Mouse (Mus musculus): Measurements from ENCODE around the gene Slc16a4. TPM values are rescaled to one million over a fixed set of nuclear protein-coding genes. Genes with fewer than 3 reads are reported as not detected.

Gene Slc16a4
- polyA plus RNA-seq, 1 experiment from 2014 or later, result 2.6 TPM

GRCm38 (mm10) chr3:107332127-107332959, 41.3 kb downstream of the Slc16a4 start:
- in situ Hi-C loops (cut with MboI; ENCODE audit: low pct_unique_long_range_greater_than_20kb), result no loop called here
- ATAC-seq, result no peak
- ChIA-PET POLR2A (interaction anchor here (0.9 to 2.3 kb wide), 4 partner anchors 8 to 53 kb away, joined by 3 to 8 read pairs (median 4); partner anchors contain the start of gene Lamtor5), CTCF (interaction anchor here (0.9 to 1.6 kb wide), 3 partner anchors 9 to 22 kb away, joined by 3 to 4 read pairs (median 4); no protein-coding TSS in a partner anchor)
- no peak for TF ChIP-seq CTCF (IDR thresholded peaks at IDR 0.05)
- no peak for DNase-seq (ENCODE audit: low read depth, low spot score)
- H3K27me3 ChIP-seq, result no peaks in the 10 kb centered on the region

- no peak for TF ChIP-seq CTCF (IDR thresholded peaks at IDR 0.05)
- POLR2A ChIA-PET, result interaction anchor here (0.9 to 2.3 kb wide), 3 partner anchors 9 to 54 kb away, joined by 4 to 8 read pairs (median 5); partner anchors contain the start of gene Lamtor5
- CTCF ChIA-PET, result interaction anchor here (0.9 to 1.6 kb wide), 2 partner anchors 8 to 23 kb away, joined by 3 to 4 read pairs; no protein-coding TSS in a partner anchor
- in situ Hi-C loops (cut with MboI; ENCODE audit: low pct_unique_long_range_greater_than_20kb), result no loop called here
- no peaks in the 10 kb centered on the region for H3K27me3 ChIP-seq
- DNase-seq (ENCODE audit: low read depth, low spot score), result peak; percentile 100
- ATAC-seq, result peak; percentile 92
Observed at GRCm38 (mm10) chr3:107332960-107333380, 41.9 kb downstream of the Slc16a4 start.

- ATAC-seq (peak; percentile 87), DNase-seq (ENCODE audit: low read depth, low spot score) (peak; percentile 100)
- in situ Hi-C loops (cut with MboI; ENCODE audit: low pct_unique_long_range_greater_than_20kb), result no loop called here
- H3K27me3 ChIP-seq, result no peaks in the 10 kb centered on the region
- no peak for TF ChIP-seq CTCF (IDR thresholded peaks at IDR 0.05)
- CTCF ChIA-PET, result interaction anchor here (0.9 to 2.1 kb wide), 8 partner anchors 10 to 216 kb away, joined by 3 to 9 read pairs (median 4); no protein-coding TSS in a partner anchor
- POLR2A ChIA-PET, result interaction anchor here (0.6 to 2.3 kb wide), 4 partner anchors 9 to 217 kb away, joined by 3 to 8 read pairs (median 4); partner anchors contain the start of gene Lamtor5
Observed at GRCm38 (mm10) chr3:107333381-107334201, 42.6 kb downstream of the Slc16a4 start, which contains the start of gene Rbm15. Rbm15 (minus strand) TSS chr3:107333673.

- ATAC-seq (no peak), DNase-seq (ENCODE audit: low read depth, low spot score) (no peak)
- ChIA-PET POLR2A (interaction anchor here (0.6 to 1.2 kb wide), 2 partner anchors 13 to 216 kb away, joined by 3 read pairs; no protein-coding TSS in a partner anchor), CTCF (interaction anchor here (0.7 to 2.1 kb wide), 13 partner anchors 9 to 216 kb away, joined by 3 to 9 read pairs (median 4); partner anchors contain the start of gene A630076J17Rik)
- H3K27me3 ChIP-seq, result no peaks in the 10 kb centered on the region
- TF ChIP-seq CTCF (IDR thresholded peaks at IDR 0.05), result no peak
- in situ Hi-C loops (cut with MboI; ENCODE audit: low pct_unique_long_range_greater_than_20kb), result no loop called here
Observed at GRCm38 (mm10) chr3:107334202-107334934, 43.3 kb downstream of the Slc16a4 start.

- ChIA-PET CTCF (interaction anchor here (3.1 kb wide), 1 partner anchor 10 kb away, joined by 9 read pairs; the partner anchor contains the start of gene Rbm15), POLR2A (no interaction called here)
- ATAC-seq (no peak), DNase-seq (ENCODE audit: low read depth, low spot score) (no peak)
- in situ Hi-C loops (cut with MboI; ENCODE audit: low pct_unique_long_range_greater_than_20kb), result no loop called here
- no peak for TF ChIP-seq CTCF (IDR thresholded peaks at IDR 0.05)
- no peaks in the 10 kb centered on the region for H3K27me3 ChIP-seq
Observed at GRCm38 (mm10) chr3:107343971-107344370, 52.9 kb downstream of the Slc16a4 start.

- TF ChIP-seq CTCF (IDR thresholded peaks at IDR 0.05), result no peak
- ATAC-seq, result no peak
- ChIA-PET CTCF (interaction anchor here (0.9 to 3.1 kb wide), 4 partner anchors 9 to 12 kb away, joined by 3 to 9 read pairs (median 4); partner anchors contain the start of gene Rbm15), POLR2A (no interaction called here)
- no peaks in the 10 kb centered on the region for H3K27me3 ChIP-seq
- in situ Hi-C loops (cut with MboI; ENCODE audit: low pct_unique_long_range_greater_than_20kb), result no loop called here
- DNase-seq (ENCODE audit: low read depth, low spot score), result no peak
Observed at GRCm38 (mm10) chr3:107345033-107345725, 54.1 kb downstream of the Slc16a4 start.

GRCm38 (mm10) chr3:107349006-107349405, 58.0 kb downstream of the Slc16a4 start:
- no peak for TF ChIP-seq CTCF (IDR thresholded peaks at IDR 0.05)
- DNase-seq (ENCODE audit: low read depth, low spot score) (no peak), ATAC-seq (no peak)
- ChIA-PET CTCF (interaction anchor here (1.3 kb wide), 1 partner anchor 14 kb away, joined by 3 read pairs; no protein-coding TSS in a partner anchor), POLR2A (no interaction called here)
- H3K27me3 ChIP-seq, result no peaks in the 10 kb centered on the region
- in situ Hi-C loops (cut with MboI; ENCODE audit: low pct_unique_long_range_greater_than_20kb), result no loop called here

- no peaks in the 10 kb centered on the region for H3K27me3 ChIP-seq
- TF ChIP-seq CTCF (IDR thresholded peaks at IDR 0.05), result no peak
- in situ Hi-C loops (cut with MboI; ENCODE audit: low pct_unique_long_range_greater_than_20kb), result no loop called here
- ATAC-seq (peak; percentile 88), DNase-seq (ENCODE audit: low read depth, low spot score) (peak; percentile 63)
- POLR2A ChIA-PET, result interaction anchor here (1.3 kb wide), 1 partner anchor 106 kb away, joined by 3 read pairs; no protein-coding TSS in a partner anchor
- CTCF ChIA-PET, result interaction anchor here (1.3 to 1.5 kb wide), 2 partner anchors 11 to 96 kb away, joined by 3 to 4 read pairs; no protein-coding TSS in a partner anchor
Observed at GRCm38 (mm10) chr3:107351706-107352105, 60.7 kb downstream of the Slc16a4 start.

All from Patski (cell line).